Mouse (Mus musculus) hindbrain, embryonic 16.5 days (tissue): ENCODE results near the gene Gng10. TPM values are rescaled to one million over a fixed set of nuclear protein-coding genes. Genes with fewer than 3 reads are reported as not detected.

Source experiments
- ATAC-seq: fragments of 200-750 bp; cut with Nextera tagmentation; 2 replicates; pipeline ENCODE4 v1.8.0; 2017; ENCODE audit warnings: moderate TSS enrichment, moderate library complexity
- H3K27ac ChIP-seq: fragments of 300-500 bp; sonication (generic); 2 replicates; pipeline ENCODE4 v1.5.1; 2014; ENCODE audit warnings: low read depth, mild to moderate bottlenecking, control low read depth, low read length, moderate library complexity
- H3K27me3 ChIP-seq: fragments of 300-500 bp; sonication (generic); replicated peaks from 2 replicates; pipeline ENCODE4 v1.6.1; 2014; ENCODE audit warnings: low read length; ENCODE audit not compliant: control insufficient read depth, insufficient read depth
- H3K36me3 ChIP-seq: fragments of 300-500 bp; sonication (generic); 2 replicates; pipeline ENCODE4 v1.6.1; 2014; ENCODE audit warnings: mild to moderate bottlenecking, low read length, moderate library complexity, mixed read lengths; ENCODE audit not compliant: control insufficient read depth, insufficient read depth
- H3K4me1 ChIP-seq: fragments of 300-500 bp; sonication (generic); 2 replicates; pipeline ENCODE4 v1.6.1; 2014; ENCODE audit warnings: low read depth, low read length; ENCODE audit not compliant: control insufficient read depth, insufficient read depth
- H3K4me2 ChIP-seq: fragments of 300-500 bp; sonication (generic); 2 replicates; pipeline ENCODE4 v1.6.1; 2014; ENCODE audit warnings: mild to moderate bottlenecking, low read length, control low read depth, moderate library complexity
- H3K4me3 ChIP-seq: fragments of 300-500 bp; sonication (generic); 2 replicates; pipeline ENCODE4 v1.5.1; 2014; ENCODE audit warnings: mild to moderate bottlenecking, low read length, control low read depth, moderate library complexity
- H3K9ac ChIP-seq: fragments of 300-500 bp; sonication (generic); 2 replicates; pipeline ENCODE4 v1.6.1; 2014; ENCODE audit warnings: low read depth, mild to moderate bottlenecking, control low read depth, low read length, moderate library complexity
- H3K9me3 ChIP-seq: fragments of 300-500 bp; sonication (generic); 2 replicates; pipeline ENCODE4 v1.6.1; 2014; ENCODE audit warnings: mild to moderate bottlenecking, low read length, moderate library complexity; ENCODE audit not compliant: control insufficient read depth
- WGBS: fragments of 180-500 bp; shearing (Covaris S2); extraction: QIAGEN DNeasy Blood & Tissue Kit; methylation state at CpG from one replicate; pipeline ENCODE4 v1.1.7; 2014; 5-methylcytosine and 5-hydroxymethylcytosine counted together
- polyA plus RNA-seq: library from polyadenylated mRNA; unstranded; fragments of >200 nt; fragmentation: Nextera tagmentation; extraction: Ambion mirVana; gene quantifications from 2 replicates; pipeline ENCODE4 v1.2.1, GENCODE M21; 2015

The Gng10 gene
- polyA plus RNA-seq, result 178 and 197 TPM in 2 replicates

DNA sequence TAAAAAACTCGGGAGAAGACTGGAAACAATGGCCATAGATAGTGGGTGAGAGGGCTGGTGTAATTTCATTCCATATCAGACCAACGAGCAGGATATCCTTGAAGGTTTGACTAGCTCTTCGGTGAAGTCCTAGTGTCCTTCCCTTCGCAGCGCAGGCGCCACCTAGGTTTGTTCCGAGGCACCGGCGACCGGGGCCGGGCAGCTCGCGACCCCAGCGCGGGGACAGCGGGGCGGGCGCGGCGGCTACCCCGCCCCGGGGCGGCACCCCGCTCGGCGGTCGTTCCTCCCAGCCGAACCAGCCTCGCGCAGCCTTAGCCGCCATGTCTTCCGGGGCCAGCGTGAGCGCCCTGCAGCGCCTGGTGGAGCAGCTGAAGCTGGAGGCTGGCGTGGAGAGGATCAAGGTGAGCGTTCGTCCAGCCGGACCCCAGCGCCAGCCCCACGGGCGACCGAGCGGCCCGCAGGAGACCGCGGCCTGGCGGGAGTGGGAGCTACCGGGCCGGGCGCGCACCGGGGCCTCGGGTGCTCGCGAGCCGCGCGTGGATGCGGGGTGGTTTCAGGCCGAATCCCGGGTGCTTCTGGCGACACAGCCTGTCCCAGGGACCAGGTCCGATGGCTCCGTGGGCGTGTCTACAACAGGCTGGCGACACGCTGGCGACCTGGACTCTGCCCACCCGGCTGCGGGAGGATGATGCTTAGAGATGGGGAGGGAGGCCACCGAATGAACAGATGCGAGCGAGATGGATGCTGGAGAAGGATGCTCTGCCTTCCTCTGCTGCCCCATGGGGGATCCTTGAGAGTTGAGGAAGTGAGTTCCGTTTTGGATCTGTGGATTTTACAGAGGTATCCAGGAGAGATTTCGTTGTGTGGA, at the start of gene Gng10:
Gene Gng10 (plus strand): TSS at position 171 of the 868 bp plus-strand sequence.
- no peaks in the 10 kb centered on the region for H3K27me3 ChIP-seq
- H3K9ac ChIP-seq, result peak within 1 kb of the TSS; percentile 99
- peaks cover 1% of the 10 kb centered on the region; the same call in 1 of the 2 replicates for H3K36me3 ChIP-seq
- peak within 1 kb of the TSS; percentile 86 for H3K4me3 ChIP-seq
- WGBS, result 11% methylated on average over 49 of the region's 76 CpGs
- H3K27ac ChIP-seq, result peak within 1 kb of the TSS; percentile 97
- H3K4me2 ChIP-seq, result peak within 1 kb of the TSS; percentile 63
- ATAC-seq, result peak; percentile 93
- H3K9me3 ChIP-seq, result no peaks in the 10 kb centered on the region
- H3K4me1 ChIP-seq, result peaks cover 5% of the 10 kb centered on the region

DNA sequence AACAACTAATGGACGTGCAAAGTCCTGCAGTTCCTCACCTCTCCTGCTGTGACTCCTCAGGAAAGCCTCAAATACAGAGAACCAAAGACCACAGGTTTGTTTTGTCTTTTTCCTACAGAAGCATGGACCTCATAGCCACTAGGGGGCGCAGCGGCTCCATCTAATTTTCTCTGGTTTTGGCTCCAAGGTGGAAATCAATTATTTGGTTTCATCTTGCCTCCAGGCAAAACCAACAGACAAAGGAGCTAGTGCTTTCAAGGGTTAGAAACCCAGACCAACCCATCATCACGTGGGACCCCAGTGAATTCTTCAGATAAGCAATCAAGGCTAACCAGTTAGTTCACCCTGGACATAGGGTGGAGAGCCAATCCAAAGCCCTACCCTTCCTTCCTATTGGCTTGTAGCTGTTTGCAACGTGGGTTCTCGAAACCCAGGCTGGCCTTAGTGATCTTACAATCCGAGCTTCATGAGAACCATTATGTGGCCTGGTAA, 49.7 kb upstream of the Gng10 start:
- WGBS, result 23% methylated on average over 7 of the region's 7 CpGs
- peak; percentile 19; the same call in 1 of the 2 replicates for ATAC-seq
- Histone ChIP-seq H3K9ac (no peak overlapping the region), H3K27ac (no peak overlapping the region), H3K36me3 (no peaks in the 10 kb centered on the region), H3K4me3 (no peak overlapping the region), H3K4me1 (peaks cover 4% of the 10 kb centered on the region), H3K27me3 (no peaks in the 10 kb centered on the region), H3K9me3 (no peaks in the 10 kb centered on the region), H3K4me2 (no peak overlapping the region)

DNA sequence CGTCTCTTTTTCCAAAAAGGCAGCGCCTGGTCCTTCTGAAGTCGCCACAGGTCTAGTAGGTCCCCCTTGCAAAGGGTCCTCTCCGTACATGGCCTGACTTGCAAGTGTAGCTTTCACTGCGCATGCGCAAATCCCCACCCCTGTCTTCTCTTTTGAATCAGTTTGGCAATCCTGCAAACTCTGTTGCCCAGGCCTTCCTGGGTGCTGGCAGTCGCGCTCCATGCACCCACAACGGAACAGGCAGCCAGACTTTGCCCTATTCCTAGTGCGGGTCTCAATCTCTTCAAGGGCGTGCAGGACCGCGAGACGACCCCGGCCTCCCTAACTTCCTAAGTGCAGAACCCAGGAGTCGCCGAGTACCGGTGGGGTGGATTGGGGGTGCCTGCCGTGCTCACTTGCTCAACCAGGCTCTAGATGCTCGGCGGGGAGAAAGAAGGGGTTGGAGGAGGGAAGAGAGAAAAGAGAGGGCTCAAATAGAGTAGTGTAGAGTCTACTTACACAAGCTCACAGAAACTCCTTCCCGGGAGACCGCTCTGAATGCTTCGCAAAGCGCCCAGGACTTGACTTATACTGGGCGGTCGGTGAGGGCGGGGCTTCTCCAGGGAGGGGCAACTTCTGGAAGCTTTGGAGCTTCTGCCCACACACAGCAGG, 48.2 kb upstream of the Gng10 start, which contains the start of gene Ptgr1:
Gene Ptgr1 (minus strand): TSS at position 580 of the 651 bp plus-strand sequence.
- H3K27ac ChIP-seq, result peak within 1 kb of the TSS; percentile 31
- no peaks in the 10 kb centered on the region for H3K27me3 ChIP-seq
- WGBS, result 1% methylated on average over 28 of the region's 28 CpGs

DNA sequence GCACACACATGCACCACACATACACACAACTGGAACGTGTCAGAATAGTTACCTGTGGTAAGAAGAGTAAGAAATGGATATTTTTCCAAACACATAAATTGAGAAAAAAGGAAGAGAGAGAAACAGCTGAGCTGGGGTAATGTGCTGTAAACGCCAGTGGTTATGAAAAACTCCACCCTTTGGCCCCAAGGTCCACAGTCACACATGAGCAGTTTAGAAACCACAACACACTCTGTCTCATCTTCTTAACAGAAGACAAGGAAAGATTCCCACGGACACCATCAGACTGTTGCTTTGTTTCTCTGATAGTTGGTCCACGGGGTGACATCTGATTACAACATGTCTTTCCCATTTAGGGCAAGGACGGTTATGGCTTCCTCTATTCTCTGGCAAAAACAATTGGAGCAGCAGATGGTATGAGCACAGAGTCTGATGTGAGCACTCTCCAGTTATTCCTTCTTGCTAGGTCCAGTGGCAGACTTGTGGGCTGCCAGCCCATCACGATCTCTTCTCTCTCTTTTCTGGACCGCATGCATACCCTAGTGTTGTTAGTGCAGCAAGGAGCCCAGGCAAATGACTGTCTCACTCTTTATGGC, 45.5 kb upstream of the Gng10 start:
- Histone ChIP-seq H3K36me3 (no peaks in the 10 kb centered on the region), H3K4me3 (no peak overlapping the region), H3K9me3 (no peaks in the 10 kb centered on the region), H3K9ac (no peak overlapping the region), H3K27me3 (no peaks in the 10 kb centered on the region), H3K4me1 (peaks cover 4% of the 10 kb centered on the region), H3K4me2 (no peak overlapping the region), H3K27ac (no peak overlapping the region)
- 79% methylated on average over 7 of the region's 7 CpGs for WGBS
- ATAC-seq, result no peak

More for the DNA sequence above, 48.2 kb upstream of the Gng10 start, which contains the start of gene Ptgr1:
- ATAC-seq, result peak; percentile 88
- H3K9ac ChIP-seq, result peak within 1 kb of the TSS; percentile 64
- peak within 1 kb of the TSS; percentile 95 for H3K4me2 ChIP-seq
- peak within 1 kb of the TSS; percentile 55 for H3K4me3 ChIP-seq
- no peaks in the 10 kb centered on the region for H3K9me3 ChIP-seq
- H3K4me1 ChIP-seq, result peaks cover 4% of the 10 kb centered on the region
- no peaks in the 10 kb centered on the region for H3K36me3 ChIP-seq

DNA sequence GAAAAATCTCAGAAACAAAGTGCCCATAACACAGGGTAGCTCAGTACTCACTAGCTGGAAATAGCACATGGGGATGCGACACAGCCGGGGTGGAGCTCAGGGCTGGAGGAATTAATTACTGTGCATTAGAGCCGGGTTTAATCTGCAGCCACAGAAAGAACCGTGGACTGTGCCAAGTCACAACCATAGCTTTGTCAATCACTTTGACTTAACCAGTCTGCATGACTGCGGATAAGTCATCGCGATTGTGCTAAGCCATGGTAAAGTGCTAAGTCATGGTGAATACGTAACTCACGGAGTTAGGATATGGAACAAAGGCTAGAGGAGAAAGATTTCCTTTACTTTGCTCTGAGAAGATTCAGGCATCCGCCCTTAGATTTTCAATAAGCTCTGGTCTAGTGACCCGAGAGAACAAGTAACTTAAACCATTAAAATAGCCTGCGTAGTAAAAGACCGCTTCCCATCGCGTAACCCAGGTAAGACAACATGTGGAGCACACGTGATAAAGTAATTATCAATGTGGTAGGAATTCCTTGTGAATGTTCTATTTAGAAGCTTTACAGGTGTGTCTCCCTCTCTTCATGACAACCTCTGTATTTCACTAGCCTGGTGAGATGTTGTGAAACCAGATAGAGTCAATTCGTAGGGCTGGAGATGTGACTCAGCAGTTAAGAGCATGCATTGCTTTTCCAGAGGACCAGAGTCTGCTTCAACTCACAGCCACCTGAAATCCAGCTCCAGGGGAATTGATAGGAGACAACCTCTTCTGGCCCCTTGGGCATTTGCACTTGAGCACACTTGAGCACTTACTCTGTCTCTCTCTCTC, 44.1 kb upstream of the Gng10 start:
- Histone ChIP-seq H3K36me3 (no peaks in the 10 kb centered on the region), H3K4me3 (no peak overlapping the region), H3K27ac (no peak overlapping the region), H3K4me1 (peaks cover 4% of the 10 kb centered on the region), H3K9ac (no peak overlapping the region), H3K9me3 (no peaks in the 10 kb centered on the region), H3K4me2 (no peak overlapping the region), H3K27me3 (no peaks in the 10 kb centered on the region)
- WGBS, result 82% methylated on average over 17 of the region's 17 CpGs
- no peak for ATAC-seq

DNA sequence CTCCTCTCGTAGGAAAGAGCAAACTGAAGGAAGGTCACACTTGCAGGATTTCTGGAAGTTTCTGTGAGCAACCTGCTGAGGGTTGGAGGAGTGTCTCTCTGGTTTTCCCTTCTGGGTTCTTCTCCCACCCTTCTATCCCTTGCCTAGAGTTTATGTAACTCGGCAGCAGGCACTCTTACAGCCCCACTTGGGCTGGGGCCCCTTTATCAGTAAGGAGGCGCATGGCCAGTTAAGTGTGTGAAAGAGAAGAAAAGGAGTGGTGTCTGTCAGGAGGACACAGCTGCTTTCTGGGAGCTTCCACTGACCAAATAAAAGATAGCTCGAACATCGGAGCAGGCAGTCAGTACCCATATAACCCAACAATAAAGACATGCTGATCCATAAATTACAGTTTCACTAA, 42.7 kb upstream of the Gng10 start:
- no peak for ATAC-seq
- H3K4me2 ChIP-seq, result no peak overlapping the region
- no peaks in the 10 kb centered on the region; the same call in 1 of the 2 replicates for H3K4me1 ChIP-seq
- no peaks in the 10 kb centered on the region for H3K27me3 ChIP-seq
- no peak overlapping the region for H3K27ac ChIP-seq
- H3K4me3 ChIP-seq, result no peak overlapping the region
- WGBS, result 78% methylated on average over 5 of the region's 5 CpGs
- H3K9me3 ChIP-seq, result no peaks in the 10 kb centered on the region
- no peak overlapping the region for H3K9ac ChIP-seq
- no peaks in the 10 kb centered on the region for H3K36me3 ChIP-seq

DNA sequence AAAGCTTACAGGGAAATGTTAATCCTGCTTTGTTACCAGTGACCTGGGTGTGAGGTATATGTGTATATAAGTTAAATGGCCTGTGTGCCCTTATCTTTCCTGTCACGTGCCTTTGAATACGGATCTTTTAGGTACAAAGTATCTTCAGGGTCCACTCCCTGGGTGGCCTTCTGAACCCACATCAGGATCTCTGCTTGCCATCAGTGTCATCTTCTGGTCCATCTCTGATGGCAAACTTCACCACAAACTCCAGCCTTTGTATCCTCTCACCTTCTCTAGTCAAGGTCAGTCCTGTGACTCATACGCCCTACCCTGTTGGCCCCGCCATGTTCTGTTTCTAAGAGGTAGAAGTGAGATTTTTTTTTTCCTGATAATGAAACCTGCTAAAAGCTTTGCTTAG, 40.1 kb upstream of the Gng10 start, which contains the start of gene Dnajc25:
Gene Dnajc25 (plus strand): TSS at position 301 of the 400 bp plus-strand sequence.
- Histone ChIP-seq H3K9me3 (no peaks in the 10 kb centered on the region), H3K27ac (no peak within 1 kb of the TSS), H3K36me3 (no peaks in the 10 kb centered on the region), H3K27me3 (no peaks in the 10 kb centered on the region), H3K4me3 (no peak within 1 kb of the TSS), H3K4me1 (no peaks in the 10 kb centered on the region), H3K9ac (no peak within 1 kb of the TSS), H3K4me2 (no peak within 1 kb of the TSS)
- ATAC-seq, result no peak
- 94% methylated on average over 4 of the region's 4 CpGs for WGBS

DNA sequence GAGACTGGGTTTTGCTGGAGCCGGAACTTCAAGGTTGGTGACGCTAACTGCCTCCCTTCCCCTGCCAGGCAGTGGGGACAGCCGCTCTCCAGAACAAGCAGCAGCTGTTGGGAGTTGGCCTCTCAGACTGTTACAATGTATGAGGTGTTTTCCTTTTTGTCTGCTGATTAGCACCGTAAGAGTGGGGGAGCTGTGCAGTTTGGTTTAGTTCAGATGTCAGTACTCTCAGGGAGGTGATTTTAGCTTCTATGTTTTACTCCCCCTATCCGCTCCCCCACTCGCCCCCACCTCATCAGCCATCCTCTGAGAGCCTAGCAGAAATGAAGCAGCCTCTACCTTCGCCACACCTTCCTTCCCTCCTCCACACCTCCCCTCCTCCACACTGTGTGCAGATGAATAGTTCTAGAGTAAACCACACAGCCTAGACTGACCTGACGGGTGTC, 39.6 kb upstream of the Gng10 start:
- Histone ChIP-seq H3K4me1 (no peaks in the 10 kb centered on the region), H3K27me3 (no peaks in the 10 kb centered on the region), H3K27ac (no peak overlapping the region), H3K9me3 (no peaks in the 10 kb centered on the region), H3K36me3 (no peaks in the 10 kb centered on the region), H3K9ac (no peak overlapping the region), H3K4me3 (no peak overlapping the region), H3K4me2 (no peak overlapping the region)
- no peak for ATAC-seq
- WGBS, result 80% methylated on average over 8 of the region's 8 CpGs
